Mouse (Mus musculus) layer of hippocampus, postnatal 36 days (tissue): ENCODE measurements around the gene Edc3. TPM values are rescaled to one million over a fixed set of nuclear protein-coding genes. Genes with fewer than 3 reads are reported as not detected.
"Not testable (repeated sequence)": the region's sequence is repeated elsewhere in the genome, so short reads cannot be mapped to it uniquely, and the experiment has no call there.

ENCODE experiments used
- DNase-seq, 2 experiments: peaks; one replicate each; pipeline ENCODE4 v3.0.0; 2022
- total RNA-seq, 2 experiments: library from RNA; stranded (reverse); gene quantifications; 2 replicates each; pipeline ENCODE4 v1.2.3; 2021

Edc3 gene
- total RNA-seq, 2 experiments from 2014 or later = 15.5 to 15.6 TPM

DNA sequence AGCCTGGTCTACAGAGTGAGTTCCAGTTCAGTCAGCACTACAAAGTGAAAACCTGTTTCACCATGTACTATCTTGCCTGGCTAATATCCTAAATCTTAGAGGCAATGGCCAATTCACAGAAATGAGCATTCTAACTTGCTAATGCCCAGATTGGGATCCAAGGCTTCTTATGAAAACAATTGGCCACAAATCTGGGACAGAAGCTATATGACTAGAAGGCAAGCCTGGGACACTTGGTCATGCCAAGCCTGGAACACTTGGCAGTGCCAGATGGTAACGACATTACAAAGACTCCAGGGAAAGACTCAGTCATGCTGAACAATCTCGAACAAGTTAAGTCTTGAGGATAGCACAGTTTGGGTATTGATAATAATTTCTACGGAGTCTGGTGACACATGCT is 1.8 kb upstream of the Edc3 start:
- DNase-seq = no peak

DNA sequence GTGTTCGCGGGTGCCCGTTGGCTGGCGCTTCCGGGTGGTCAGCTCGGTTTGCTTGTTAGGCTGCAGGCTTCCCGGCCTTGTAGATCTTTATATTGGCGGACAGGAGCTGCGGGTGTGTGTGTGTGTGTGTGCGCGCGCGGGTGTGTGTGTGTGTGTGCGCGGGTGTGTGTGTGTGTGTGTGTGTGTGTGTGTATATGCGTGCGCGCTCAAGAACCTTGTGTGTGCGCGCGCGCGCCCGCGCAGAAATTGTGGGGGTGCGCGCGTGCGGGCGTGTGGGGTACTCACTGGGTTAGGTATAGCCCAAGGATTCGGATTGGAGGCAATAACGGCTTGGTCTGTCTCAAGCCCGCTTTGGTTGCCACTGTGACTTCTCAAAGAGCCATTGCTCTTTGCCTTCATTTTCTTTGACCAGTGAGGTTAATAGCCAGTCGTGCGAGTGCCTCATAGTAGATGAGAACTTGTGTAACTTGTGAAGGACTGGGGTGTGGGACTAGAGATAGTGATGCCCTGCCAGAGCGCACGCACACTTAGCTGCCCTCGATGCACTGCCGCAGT is 457 bp downstream of the Edc3 start:
- DNase-seq = peak; percentile 35 to 39

DNA sequence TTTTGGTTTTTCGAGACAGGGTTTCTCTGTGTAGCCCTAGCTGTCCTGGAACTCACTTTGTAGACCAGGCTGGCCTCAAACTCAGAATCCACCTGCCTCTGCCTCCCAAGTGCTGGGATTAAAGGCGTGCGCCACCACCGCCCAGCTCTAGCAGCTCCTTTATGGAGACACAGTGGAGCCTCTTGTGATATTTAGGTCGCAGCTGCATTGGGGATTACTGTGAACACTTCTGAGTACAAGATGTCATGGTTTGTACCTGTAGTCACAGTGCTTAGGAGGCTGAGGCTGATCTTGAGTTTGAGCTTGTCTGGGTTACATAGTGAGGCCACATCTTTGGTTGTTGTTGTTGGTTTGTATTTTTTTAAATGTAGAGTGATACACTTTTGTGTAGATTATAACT is 1.9 kb downstream of the Edc3 start:
- DNase-seq = not testable (repeated sequence)

DNA sequence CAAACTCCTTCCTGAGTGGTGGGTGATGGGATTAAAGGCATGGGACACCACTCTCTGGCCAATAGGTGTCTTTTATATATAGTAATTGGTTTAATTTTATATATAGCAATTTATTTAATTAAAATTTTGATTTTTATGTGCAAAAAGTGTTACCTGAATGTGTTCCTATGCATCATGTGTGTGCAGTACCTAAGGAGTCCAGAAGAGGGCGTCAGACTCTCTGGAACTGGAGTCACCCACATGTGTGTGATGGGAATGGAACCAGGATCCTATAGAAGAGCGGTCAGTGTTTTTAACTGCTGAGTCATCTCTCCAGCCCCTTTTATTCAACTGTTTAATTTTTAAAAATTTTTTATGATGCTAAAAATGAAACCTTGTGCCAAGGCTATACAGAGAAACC is 3.9 kb downstream of the Edc3 start:
- no peak for DNase-seq

DNA sequence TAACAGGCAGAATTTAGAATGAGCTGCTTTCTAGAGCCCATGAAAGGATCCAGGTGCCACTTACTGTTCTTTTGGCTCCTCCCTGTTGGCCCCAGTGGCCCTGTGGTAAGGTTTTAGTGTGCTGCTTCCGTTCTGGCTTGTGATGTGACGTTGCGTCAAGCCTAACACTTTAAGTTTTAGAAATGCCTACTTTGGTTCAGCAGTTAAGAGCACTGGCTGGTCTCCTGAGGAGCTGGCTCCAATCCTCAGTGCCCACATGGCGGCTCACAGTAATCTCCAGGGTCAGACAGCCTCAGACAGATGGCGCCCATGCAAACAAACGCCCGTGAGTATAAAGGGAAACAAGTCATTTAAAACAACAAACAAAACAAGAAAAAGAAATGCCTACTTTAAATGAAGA is 10.1 kb downstream of the Edc3 start:
- DNase-seq = no peak

DNA sequence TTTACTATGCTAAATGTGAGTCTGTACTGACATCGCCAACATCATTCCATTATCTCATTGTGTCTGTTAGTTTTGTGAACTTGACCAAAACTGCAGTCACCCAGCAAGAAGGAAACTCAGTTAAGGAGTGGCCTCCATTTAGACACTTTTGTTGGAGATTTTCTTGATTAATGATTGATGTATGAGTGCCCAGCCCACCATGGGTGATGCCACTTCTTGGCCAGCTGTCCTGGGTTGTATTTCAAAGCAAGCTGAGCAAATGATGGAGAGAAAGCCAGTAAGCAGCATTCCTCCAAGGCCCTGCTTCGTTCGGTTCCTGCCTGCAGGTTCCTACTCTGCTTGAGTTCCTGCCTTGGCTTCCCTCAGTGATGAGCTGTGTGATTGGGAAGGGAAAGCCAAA is 12.4 kb downstream of the Edc3 start:
- DNase-seq = no peak

DNA sequence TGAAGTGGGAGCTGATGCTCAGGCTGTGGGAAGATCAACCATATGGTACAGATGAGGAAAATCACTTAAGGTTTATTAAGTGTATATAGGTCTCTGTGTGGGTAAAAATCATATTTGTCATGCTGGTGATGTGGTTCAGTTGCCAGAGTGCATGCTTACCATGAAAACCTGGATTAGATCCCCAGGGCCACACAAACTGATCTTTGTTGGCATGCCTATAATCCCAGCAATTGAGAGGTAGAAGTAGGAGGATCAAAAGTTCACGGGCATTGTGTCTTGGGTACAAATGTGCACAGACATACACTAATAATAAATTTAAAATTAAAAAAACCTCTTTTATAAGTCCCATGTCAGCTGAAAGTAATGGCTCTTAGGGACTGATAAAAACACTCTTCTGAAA is 14.0 kb downstream of the Edc3 start:
- DNase-seq = no peak

DNA sequence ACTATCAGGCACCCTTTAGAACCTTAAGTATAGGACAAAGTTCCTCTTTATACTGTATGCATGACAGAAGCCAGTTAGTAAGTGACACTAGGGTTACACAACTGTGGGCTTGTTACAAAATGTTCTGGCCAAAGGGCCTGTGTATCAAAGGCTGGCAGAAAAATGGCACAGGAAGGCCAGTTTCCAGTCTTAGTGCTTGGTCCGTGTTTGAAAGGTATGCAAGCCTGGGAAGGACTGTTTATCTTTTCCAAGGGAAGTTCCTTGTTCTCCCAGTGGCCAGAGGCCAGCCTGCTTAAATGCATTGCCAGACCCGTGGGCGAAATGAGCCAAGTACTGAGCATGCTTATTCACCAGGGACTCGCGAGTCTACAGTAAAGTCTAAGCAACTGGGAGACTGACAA is 15.0 kb downstream of the Edc3 start:
- DNase-seq = peak; percentile 55 to 58

DNA sequence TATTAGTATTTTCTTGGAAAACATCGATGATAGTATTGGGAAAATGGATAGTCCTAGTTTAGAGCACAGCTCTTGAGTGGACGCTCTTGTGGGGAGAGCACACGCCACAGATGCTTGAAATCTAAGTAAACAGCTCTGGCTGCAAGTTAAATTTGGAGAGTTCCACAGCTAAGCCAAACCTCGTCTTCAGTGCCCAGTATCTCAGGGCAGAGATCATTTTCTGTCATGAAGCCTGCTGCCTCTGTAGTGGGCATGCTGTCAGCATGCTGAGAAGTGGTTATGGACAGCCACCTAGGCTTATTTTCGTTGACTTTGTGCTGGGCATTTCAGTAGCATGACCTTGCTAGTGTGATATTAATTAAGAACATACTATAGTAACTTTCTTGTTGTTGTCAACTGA is 15.5 kb downstream of the Edc3 start:
- no peak for DNase-seq

DNA sequence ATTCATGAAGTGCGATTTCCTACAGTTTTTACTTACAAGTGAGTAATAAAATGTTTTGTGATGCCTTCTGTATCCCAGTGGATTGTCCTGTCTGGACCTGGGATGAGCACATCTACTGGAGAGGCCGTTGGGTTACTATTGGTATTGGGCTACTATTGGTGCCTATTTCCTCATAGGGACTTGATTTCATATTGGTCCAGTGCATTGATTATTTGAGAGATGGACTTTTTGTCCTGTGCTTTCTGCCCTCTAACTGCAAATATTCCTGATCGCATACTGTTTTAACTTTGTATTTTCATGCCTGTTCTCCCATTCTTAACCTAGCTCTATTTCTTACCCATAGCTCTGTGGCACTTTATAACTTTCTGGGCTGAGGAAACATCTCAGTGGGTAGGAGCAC is 16.4 kb downstream of the Edc3 start:
- no peak for DNase-seq

DNA sequence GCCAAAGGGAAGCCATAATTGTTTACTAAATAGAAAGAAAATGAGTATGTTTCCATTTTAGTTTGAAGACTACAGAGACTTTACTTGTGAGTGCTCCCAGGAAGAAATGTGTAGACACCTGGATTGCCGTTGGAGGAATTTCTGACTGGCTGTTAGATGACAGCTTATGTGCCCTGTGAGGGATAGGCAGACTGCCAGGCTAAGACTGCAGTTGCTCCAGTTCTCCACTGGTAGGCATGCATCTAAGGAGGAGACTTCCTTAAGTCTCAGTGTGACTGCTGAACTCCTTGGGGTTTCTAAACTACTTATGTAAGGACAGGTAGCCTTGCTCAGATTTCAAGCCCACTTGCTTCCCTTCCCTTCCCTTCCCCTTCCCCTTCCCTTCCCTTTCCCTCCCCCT is 20.0 kb downstream of the Edc3 start:
- no peak for DNase-seq

DNA sequence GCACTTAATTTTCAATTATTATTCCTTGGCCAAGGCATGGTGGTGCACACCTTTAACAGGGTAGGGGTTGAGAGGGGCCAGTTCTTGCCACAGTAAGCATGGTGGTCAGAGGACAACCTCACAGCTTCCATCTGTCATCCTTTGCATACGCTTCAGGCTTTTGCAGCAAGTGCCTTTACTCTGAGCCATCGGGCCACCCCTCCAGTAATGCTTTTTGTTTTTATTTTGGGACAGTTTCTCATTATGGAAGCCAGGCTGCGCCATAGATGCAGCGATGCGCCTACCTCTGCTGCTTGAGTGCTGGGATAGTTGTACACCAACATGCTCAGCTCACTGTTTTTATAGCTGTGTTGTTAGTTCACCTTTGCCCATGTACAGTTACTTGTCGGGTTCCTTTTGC is 25.3 kb downstream of the Edc3 start:
- DNase-seq = no peak

DNA sequence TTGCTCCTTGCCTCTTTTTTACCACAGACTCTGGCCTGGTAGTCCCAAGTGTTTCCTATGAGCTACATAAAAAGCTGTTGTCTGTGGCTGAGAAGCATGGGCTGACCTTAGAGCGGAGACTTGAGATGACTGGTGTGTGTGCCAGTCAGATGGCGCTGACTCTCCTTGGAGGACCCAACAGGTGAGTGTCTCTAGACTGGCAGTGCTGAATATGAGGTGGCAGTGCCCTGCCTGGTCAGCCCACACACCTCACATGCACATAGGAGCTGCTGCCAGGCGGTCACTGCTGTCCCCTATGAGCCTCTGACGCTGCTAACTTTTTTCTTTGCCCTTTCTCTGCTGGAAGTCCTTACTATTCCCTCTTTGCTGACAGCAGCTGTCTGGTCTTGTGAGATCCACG is 31.5 kb downstream of the Edc3 start:
- DNase-seq = no peak

DNA sequence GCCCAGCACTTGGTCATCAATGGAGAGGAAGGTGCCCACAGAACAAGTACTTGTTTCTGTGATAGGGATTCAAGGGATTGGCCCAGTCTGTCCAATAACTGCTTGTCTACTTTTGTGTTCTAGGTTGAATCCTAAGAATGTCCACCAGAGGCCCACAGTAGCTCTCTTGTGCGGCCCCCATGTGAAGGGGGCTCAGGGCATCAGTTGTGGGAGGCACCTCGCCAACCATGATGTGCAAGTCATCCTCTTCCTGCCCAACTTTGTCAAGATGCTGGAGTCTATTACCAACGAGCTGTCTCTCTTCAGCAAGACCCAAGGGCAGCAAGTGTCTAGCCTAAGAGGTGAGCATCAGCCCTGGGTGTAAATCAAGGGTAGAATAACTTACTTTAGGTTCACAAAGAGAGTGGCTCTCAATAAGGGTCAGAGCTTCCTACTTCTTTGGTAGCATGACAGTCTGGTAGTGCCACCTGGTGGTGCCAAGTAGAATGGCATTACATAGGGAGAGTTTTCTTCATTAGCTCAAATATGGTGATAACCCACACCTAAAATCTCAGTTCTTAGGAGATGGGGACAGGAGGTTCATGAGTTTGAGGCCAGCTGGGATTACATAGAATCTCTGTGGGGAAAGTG is 36.2 kb downstream of the Edc3 start:
- peak in 1 of 2 experiments; percentile 47 for DNase-seq

DNA sequence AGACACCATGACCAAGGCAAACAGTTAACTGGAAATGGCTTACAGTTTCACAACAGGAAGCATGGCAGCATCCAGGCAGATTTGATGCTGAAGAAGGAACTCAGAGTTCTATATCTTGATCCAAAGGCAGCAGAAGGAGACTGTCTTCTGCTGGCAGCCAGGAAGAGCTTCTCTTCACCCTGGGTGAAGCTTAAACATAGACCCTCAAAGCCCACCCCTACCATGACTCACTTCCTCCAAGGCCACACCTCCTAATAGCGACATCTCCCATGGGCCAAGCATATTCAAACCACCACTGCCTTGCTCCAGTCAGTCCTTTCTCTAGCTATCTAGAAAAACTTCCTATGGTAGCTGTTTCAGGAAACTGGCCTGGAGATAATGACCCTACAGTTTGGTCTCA is 38.7 kb downstream of the Edc3 start:
- DNase-seq = no peak

DNA sequence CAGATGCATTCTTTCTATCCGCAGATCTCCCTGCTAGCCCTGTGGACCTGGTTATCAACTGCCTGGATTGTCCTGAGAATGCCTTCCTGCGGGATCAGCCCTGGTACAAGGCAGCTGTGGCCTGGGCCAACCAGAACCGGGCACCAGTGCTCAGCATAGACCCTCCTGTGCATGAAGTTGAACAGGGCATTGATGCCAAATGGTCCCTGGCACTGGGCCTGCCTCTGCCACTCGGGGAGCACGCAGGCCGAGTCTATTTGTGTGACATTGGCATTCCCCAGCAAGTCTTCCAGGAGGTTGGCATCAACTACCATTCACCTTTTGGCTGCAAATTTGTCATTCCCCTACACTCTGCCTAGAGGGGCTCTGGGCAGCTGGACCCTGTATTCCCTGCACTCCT is 39.8 kb downstream of the Edc3 start:
- DNase-seq = peak in 1 of 2 experiments; percentile 59

DNA sequence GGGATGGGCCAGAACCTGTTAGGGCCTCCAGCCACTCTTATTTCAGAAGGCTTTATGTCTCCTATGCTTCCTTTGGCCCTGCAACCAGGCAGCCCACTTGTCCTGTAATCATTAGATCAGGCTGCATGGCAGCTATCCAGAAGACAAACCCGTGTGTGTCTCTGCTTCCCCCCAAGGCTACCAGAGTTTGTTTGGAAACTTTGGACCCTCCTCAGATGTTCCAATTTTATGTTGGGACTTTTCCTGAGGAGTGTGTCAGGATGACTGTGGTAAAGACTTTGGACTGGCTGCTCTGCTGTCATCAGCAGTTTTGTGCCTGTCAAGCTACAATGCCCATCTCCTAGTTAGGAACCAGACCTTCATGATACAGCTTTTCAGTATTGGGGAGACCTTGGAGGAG is 40.5 kb downstream of the Edc3 start:
- no peak for DNase-seq

DNA sequence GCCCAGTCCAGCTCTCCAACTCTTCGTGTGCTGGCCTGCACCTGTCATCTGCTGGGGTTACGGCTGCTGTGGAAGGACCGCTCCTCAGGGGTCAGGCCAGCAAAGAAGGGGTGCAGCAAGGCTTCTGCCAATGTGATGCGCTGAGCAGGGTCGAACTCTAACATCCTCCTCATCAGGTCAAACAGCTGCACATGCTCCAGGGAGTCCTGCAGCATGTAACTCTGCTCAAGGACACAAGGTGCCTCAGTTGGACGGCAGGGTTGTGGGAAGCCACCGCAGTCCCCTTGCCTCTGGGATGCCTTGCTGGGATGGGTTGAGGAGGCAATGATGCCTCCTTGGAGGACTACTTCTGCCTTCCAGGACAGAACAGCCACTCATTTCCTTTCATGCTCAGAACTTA is 42.6 kb downstream of the Edc3 start:
- no peak for DNase-seq

DNA sequence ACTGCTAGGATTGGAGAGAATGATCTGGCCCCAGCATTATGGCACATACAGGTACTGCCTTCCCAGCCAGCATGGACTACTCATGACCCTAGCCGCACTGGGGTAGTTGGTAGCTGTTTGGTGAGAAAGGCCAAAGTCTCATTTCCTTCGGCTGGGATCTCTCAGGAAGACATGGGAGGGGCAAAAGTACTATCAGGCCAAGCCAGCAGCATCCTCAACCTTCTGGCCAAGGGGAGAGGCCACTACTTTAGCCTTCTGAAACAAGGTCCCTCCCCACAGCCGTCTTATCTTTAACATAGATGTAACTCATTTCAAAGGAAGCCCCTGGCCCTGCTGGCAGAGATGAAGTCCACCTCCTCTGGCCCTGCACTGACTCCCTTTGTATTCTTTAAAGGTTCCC is 49.2 kb downstream of the Edc3 start:
- no peak for DNase-seq

DNA sequence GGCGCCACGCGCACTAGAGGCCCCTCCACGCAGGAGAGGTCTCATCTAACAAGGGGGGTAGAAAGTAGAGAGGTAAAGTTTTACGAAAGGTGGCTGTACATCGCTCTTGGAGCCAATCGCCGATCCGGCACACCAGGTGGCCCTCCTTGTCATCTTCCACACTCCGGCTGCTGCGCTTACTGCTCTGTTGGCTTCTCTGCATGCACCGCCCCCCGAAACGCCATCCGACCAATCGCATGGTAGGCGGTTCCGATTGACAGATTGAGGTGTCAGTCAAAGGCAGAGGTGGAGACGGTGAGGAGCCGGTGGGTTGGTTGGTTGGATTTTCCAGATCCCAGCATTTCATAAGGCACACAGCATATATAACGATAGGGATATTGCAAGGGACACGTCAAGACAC is 50.2 kb downstream of the Edc3 start:
- DNase-seq = peak; percentile 75 to 78

DNA sequence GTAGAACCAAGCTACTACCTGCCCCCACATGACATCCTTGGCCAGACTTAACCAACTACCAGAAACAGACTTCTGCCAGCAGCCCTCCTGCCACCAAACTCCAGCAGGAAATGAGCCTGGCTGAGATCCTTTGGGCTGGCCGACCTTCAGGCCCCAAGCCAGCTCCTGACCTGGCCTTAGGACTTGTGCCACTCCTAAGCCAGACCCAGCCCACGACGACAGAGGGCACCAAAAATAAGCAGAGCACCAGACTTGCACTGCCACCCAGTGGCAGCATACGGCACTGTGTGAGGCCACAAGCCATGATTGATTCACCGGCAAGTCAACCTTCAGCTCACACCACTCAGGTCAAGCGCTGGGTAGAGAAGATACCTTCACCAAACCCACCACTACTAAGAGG is 50.9 kb downstream of the Edc3 start:
- DNase-seq = peak; percentile 57 to 69

DNA sequence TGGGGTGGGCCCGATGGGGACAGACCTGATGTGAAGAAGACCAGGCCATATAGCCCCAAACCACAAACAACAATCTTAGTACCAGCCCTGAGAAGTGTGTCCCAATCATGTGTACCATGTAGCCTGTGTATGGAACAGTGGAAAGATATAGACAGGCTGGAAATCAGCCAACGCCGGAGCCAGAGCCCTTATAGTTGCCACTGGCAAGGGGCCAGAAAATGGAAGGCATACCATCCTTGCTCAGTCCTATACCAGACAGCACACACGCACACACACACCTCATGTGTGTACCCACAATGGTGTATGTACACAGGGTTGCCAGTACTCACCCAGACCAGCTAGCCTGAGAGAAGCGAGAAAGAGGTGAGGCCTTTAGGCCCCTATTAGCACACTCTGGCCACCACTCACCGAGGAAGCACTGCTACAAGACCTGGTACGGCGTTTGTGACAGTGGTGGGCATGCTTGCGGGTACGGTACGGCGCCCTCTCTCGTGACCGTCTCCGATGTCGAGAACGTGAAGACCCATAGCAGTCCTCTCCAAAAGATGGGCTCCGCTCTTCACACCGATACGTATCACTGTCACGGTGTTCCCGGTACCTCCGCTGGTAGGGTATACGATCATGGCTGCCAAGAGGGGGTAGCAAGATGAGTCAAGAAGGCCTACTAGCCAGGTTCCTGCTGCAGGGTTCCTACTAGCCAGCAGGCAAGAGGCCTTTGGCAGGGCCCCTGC is 52.2 kb downstream of the Edc3 start:
- DNase-seq = no peak

DNA sequence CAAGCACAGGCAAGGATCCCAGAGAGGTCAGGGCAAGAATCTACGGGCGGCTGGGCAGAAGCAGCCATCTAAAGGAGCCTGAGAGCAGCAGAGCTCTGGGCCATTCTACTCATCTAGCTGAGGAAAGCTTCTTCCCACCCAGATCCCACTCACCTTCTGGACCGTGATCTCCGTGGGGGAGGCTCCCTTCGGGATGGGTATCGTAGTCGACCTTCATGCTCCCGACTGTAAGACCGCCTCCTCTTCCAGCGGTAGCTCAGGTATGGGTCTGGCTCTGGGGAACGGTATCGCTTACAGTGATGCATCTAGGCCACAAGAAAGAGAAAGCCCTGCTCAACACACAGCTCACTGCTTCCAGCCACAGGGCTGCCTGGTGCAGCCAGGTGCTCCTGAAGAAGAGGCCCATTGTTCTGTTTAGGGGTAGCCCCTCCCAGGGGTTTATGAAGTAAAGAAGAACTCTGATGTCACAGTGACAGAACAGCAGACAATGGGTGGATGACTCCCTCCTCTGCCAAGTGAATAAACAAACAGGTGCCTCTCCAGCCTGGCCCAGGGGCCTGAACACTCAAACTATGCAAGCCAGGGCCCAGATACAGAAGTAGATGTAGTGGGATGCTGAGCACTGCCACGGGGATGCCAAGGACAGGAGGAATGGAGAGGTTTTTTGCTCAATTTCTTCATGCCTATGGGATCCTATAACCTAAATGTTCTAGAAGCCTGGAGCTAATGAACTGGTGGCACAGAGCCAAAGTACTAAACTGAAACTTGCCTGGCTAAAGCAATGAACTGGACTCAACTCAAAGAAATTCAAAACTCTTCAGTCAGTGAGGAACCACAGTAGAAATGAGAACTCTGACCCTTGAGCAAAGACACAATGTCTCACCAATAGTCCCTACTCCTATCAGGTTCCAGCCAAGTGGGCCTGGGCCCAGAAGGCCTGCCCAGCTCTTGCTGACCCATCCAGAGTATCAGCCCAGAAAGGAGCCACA is 53.5 kb downstream of the Edc3 start:
- no peak for DNase-seq
